ENCODE assay signal across 9 mouse cellular contexts in the genomic region with DNA sequence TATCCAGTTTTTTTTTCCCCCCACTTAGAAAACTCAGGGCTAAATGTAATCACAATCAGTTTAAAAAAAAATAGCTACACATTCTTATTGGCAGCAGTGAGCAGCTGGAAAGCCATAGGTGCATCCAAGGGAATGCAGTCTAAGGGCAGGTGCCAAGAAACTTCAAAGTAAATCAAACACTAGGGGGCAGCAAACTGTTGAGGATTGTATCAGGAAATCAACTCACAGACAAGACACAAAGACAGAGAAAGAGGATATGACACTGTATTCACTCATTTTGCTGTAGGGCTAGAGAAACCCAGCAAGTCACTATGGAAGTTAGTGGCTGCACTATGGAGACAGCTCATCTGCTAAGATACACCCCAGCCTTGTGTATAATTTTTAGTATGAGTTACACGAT. TPM values are rescaled to one million over a fixed set of nuclear protein-coding genes. Genes with fewer than 3 reads are reported as not detected.
DNase-seq lines count a peak whose midpoint lies in the region; ATAC-seq lines count a peak whose summit lies in the region.
"Had no signal": no experiment of that assay in that cellular context is flagged by ENCODE, and none has a peak within 500 bp of the region (broad histone marks: within the 10 kb centered on the region; RNA-seq: fewer than 3 reads in every experiment).

No protein-coding gene starts in this region.

- H3K9me3 ChIP-seq in intestine, embryonic 14.5 days (ENCODE audit: control insufficient read depth, low read length) = no peaks in the 10 kb centered on the region
- H3K9me3 ChIP-seq in intestine, embryonic 15.5 days = no peaks in the 10 kb centered on the region
- no peaks in the 10 kb centered on the region for H3K9me3 ChIP-seq in midbrain, embryonic 13.5 days
- H3K9me3 ChIP-seq: limb, embryonic 13.5 days had no signal

- no peak overlapping the region for H3K27ac ChIP-seq in intestine, embryonic 14.5 days (ENCODE audit: low read depth)
- H3K27ac ChIP-seq in intestine, embryonic 15.5 days = no peak overlapping the region
- peak overlapping the region; percentile 51; the same call in 1 of the 2 replicates for H3K27ac ChIP-seq in midbrain, embryonic 13.5 days
- H3K27ac ChIP-seq: limb, embryonic 13.5 days had no signal

- H3K4me3 ChIP-seq in intestine, embryonic 14.5 days (ENCODE audit: low read depth, low read length) = no peak overlapping the region
- H3K4me3 ChIP-seq in intestine, embryonic 15.5 days (replicated peaks) = no peak overlapping the region
- H3K4me3 ChIP-seq in midbrain, embryonic 13.5 days (replicated peaks) = no peak overlapping the region
- H3K4me3 ChIP-seq: limb, embryonic 13.5 days had no signal

- WGBS in intestine, embryonic 14.5 days = 33% methylated on average over 1 of the region's 1 CpGs
- WGBS in intestine, embryonic 15.5 days = 37% methylated on average over 1 of the region's 1 CpGs
- WGBS in midbrain, embryonic 13.5 days = 68% methylated on average over 1 of the region's 1 CpGs

- DNase-seq in intestine, embryonic 14.5 days (ENCODE audit: low spot score) = peak; percentile 54
- peak; percentile 52 to 94 for DNase-seq in adrenal gland, adult (ENCODE audit: inconsistent age in 2 of 2, low spot score in 1 of 2)
- peak; percentile 86 for DNase-seq in embryo, embryonic 10 days (ENCODE audit: low spot score)
- peak; percentile 86 for DNase-seq in left cerebral cortex, adult 11 months (ENCODE audit: low spot score)
- peak; percentile 67 to 78 for DNase-seq in spleen, postnatal 36 days (ENCODE audit: low spot score in 2 of 2)

- H3K36me3 ChIP-seq in intestine, embryonic 14.5 days (ENCODE audit: control insufficient read depth, insufficient read depth, low read length) = no peaks in the 10 kb centered on the region
- H3K36me3 ChIP-seq in intestine, embryonic 15.5 days = no peaks in the 10 kb centered on the region
- H3K36me3 ChIP-seq in midbrain, embryonic 13.5 days = no peaks in the 10 kb centered on the region
- H3K36me3 ChIP-seq: limb, embryonic 13.5 days had no signal

- H3K27me3 ChIP-seq in intestine, embryonic 14.5 days (replicated peaks; ENCODE audit: control insufficient read depth, insufficient read depth, low read length) = no peaks in the 10 kb centered on the region
- H3K27me3 ChIP-seq in intestine, embryonic 15.5 days (replicated peaks) = no peaks in the 10 kb centered on the region
- H3K27me3 ChIP-seq in midbrain, embryonic 13.5 days = no peaks in the 10 kb centered on the region
- H3K27me3 ChIP-seq: limb, embryonic 13.5 days had no signal

- H3K4me2 ChIP-seq in intestine, embryonic 14.5 days (ENCODE audit: low read length) = no peak overlapping the region
- no peak overlapping the region for H3K4me2 ChIP-seq in intestine, embryonic 15.5 days (replicated peaks)
- H3K4me2 ChIP-seq in midbrain, embryonic 13.5 days (replicated peaks) = peak overlapping the region; percentile 22; the same call in 1 of the 2 replicates
- H3K4me2 ChIP-seq: limb, embryonic 13.5 days had no signal

- ATAC-seq in intestine, embryonic 14.5 days (replicated peaks; ENCODE audit: low FRiP score, low TSS enrichment, low read depth) = no peak
- ATAC-seq in intestine, embryonic 15.5 days = no peak
- peak; percentile 25 to 30 for ATAC-seq in hematopoietic stem cell, adult 5-6 weeks (replicated peaks in 1 of 2; ENCODE audit: insufficient read depth in 1 of 2, low FRiP score in 2 of 2, low TSS enrichment in 1 of 2, low read depth in 1 of 2, poor library complexity in 2 of 2, severe bottlenecking in 2 of 2)
- no peak for ATAC-seq in midbrain, embryonic 13.5 days

- H3K4me1 ChIP-seq in intestine, embryonic 14.5 days (replicated peaks; ENCODE audit: control insufficient read depth, insufficient read depth, low read length) = peaks cover 11% of the 10 kb centered on the region; the same call in 1 of the 2 replicates
- 0 out of 2 replicates have a peak, but pooled peaks cover 3% of the 10 kb centered on the region for H3K4me1 ChIP-seq in intestine, embryonic 15.5 days (replicated peaks)
- peaks cover 37% of the 10 kb centered on the region for H3K4me1 ChIP-seq in midbrain, embryonic 13.5 days (replicated peaks)

- no peak overlapping the region for H3K9ac ChIP-seq in intestine, embryonic 14.5 days (ENCODE audit: low read length)
- no peak overlapping the region for H3K9ac ChIP-seq in intestine, embryonic 15.5 days
- no peak overlapping the region for H3K9ac ChIP-seq in midbrain, embryonic 13.5 days (replicated peaks)
- H3K9ac ChIP-seq: limb, embryonic 13.5 days had no signal

RNA-seq across cellular contexts. Expression of gene Slc39a10, which starts 42.9 kb away (rescaled TPM):
- 40.4 and 41.3 TPM in 2 replicates for polyA plus RNA-seq in intestine, embryonic 14.5 days (2014; fragmentation: Nextera tagmentation; extraction: Ambion mirVana)
- polyA plus RNA-seq in intestine, embryonic 15.5 days (2015; fragmentation: Nextera tagmentation; extraction: Ambion mirVana) = 21.1 and 28.8 TPM in 2 replicates
- 29.1 and 34.0 TPM in 2 replicates for total RNA-seq in hematopoietic stem cell, adult 5-6 weeks (2017)
- 66.1 and 73.8 TPM in 2 replicates for polyA plus RNA-seq in midbrain, embryonic 13.5 days (2015; fragmentation: Nextera tagmentation; extraction: Ambion mirVana)

Comparison
In these comparisons a context has a peak if more than half of its experiments do, and no peak if none do; other contexts are left out.
1. ATAC-seq: peak in hematopoietic stem cell, adult 5-6 weeks (2 of 2); none in intestine, embryonic 14.5 days (single experiment), intestine, embryonic 15.5 days (single experiment) and midbrain, embryonic 13.5 days (single experiment).
2. Peak in every context shown above with its lines, with median percentiles within 50 percentile points of each other: DNase-seq.